Mouse (Mus musculus) gastrocnemius, adult 8-10 months (tissue): ENCODE results near the gene Epgn. TPM values are rescaled to one million over a fixed set of nuclear protein-coding genes. Genes with fewer than 3 reads are reported as not detected.

Experiments
- total RNA-seq, 4 experiments: library from RNA; stranded (reverse); gene quantifications; 2 replicates each; pipeline ENCODE4 v1.2.4; 2022

Epgn gene
- total RNA-seq, 4 experiments from 2014 or later: 0.27 to 0.90 (median 0.50) TPM

Other genes starting within 250 kb of the Epgn start
- gene Cxcl3, start 241.4 kb upstream of the Epgn start, total RNA-seq: not detected
- not detected for gene Cxcl15, start 232.9 kb upstream of the Epgn start, total RNA-seq
- gene Cxcl1, start 136.2 kb upstream of the Epgn start, total RNA-seq: not detected
- not detected for gene Cxcl2, start 123.6 kb upstream of the Epgn start, total RNA-seq
- 1 to 10 TPM; 6.8 to 8.0 (median 7.4) TPM for gene Mthfd2l, start 96.3 kb upstream of the Epgn start, total RNA-seq
- not detected for gene Ereg, start 47.2 kb downstream of the Epgn start, total RNA-seq
- not detected for gene Areg, start 112.1 kb downstream of the Epgn start, total RNA-seq